Mouse (Mus musculus): ENCODE results near the gene Kmo. TPM values are rescaled to one million over a fixed set of nuclear protein-coding genes. Genes with fewer than 3 reads are reported as not detected.

The Kmo gene
- polyA plus RNA-seq, 1 experiment = not detected

DNA sequence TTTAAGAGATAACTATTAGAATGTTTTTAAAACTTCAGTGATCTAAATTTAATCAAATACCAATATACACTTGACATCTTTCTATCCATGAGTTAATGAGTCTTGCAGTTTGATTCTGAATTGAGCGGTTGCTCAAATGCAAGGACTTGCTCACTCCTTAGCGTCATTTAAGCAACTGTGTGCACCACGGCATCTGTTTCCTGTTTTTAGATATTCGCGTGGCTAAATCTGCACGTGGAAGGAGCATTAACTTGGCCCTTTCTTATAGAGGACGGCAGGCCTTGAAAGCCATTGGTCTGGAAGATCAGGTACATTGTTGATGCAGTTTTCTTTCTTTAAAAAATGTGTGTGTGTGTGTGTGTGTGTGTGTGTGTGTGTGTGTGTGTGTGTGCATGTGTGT lies 17.5 kb downstream of the Kmo start:
- TF ChIP-seq POLR2A (IDR thresholded peaks at IDR 0.05; ENCODE audit: insufficient read depth, low read length) (no peak), EP300 (IDR thresholded peaks at IDR 0.05; ENCODE audit: insufficient read depth, low read depth, low read length) (no peak), CTCF (IDR thresholded peaks at IDR 0.05; ENCODE audit: low read depth, low read length) (no peak)
- no peaks in the 10 kb centered on the region for H3K4me1 ChIP-seq (ENCODE audit: control insufficient read depth, insufficient read depth, low read length)
- no peaks in the 10 kb centered on the region for H3K27me3 ChIP-seq (ENCODE audit: control insufficient read depth, insufficient read depth, low read length, poor library complexity, severe bottlenecking)

DNA sequence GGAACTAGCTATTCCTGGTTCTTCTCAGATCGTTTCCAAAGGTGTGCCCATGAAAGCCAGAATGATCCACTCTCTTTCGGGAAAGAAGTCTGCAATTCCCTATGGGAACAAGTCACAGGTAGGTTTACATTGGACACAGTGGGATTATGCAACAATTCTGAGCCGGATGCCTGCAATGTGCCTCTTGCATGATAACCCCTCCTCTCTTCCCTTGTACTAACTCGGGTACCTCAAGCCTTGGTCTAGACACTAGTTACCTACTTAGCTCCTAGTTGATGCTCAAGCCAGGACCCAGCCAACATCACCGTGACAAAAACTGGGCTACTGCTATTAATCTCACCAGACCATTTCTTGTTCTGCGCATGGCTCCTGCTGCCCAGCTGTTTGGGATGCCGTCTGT lies 18.9 kb downstream of the Kmo start:
- Histone ChIP-seq H3K4me1 (ENCODE audit: control insufficient read depth, insufficient read depth, low read length) (no peaks in the 10 kb centered on the region), H3K9me3 (replicated peaks; ENCODE audit: control insufficient read depth, insufficient read depth, low read length, poor library complexity, severe bottlenecking) (no peaks in the 10 kb centered on the region), H3K36me3 (ENCODE audit: control insufficient read depth, insufficient read depth, low read length, poor library complexity, severe bottlenecking) (no peaks in the 10 kb centered on the region), H3K9ac (ENCODE audit: low read depth, poor library complexity, severe bottlenecking) (no peak overlapping the region), H3K27me3 (ENCODE audit: control insufficient read depth, insufficient read depth, low read length, poor library complexity, severe bottlenecking) (no peaks in the 10 kb centered on the region), H3K4me3 (ENCODE audit: low read depth, low read length) (no peak overlapping the region), H3K27ac (ENCODE audit: insufficient read depth, low read length) (no peak overlapping the region)
- TF ChIP-seq CTCF (IDR thresholded peaks at IDR 0.05; ENCODE audit: low read depth, low read length) = no peak
- no peak for TF ChIP-seq POLR2A (IDR thresholded peaks at IDR 0.05; ENCODE audit: insufficient read depth, low read length)
- TF ChIP-seq EP300 (IDR thresholded peaks at IDR 0.05; ENCODE audit: insufficient read depth, low read depth, low read length) = no peak

More for the DNA sequence above, 17.5 kb downstream of the Kmo start:
- no peak overlapping the region for H3K4me3 ChIP-seq (ENCODE audit: low read depth, low read length)
- no peaks in the 10 kb centered on the region for H3K9me3 ChIP-seq (replicated peaks; ENCODE audit: control insufficient read depth, insufficient read depth, low read length, poor library complexity, severe bottlenecking)
- no peak overlapping the region for H3K9ac ChIP-seq (ENCODE audit: low read depth, poor library complexity, severe bottlenecking)
- no peaks in the 10 kb centered on the region for H3K36me3 ChIP-seq (ENCODE audit: control insufficient read depth, insufficient read depth, low read length, poor library complexity, severe bottlenecking)
- H3K27ac ChIP-seq (ENCODE audit: insufficient read depth, low read length) = no peak overlapping the region

DNA sequence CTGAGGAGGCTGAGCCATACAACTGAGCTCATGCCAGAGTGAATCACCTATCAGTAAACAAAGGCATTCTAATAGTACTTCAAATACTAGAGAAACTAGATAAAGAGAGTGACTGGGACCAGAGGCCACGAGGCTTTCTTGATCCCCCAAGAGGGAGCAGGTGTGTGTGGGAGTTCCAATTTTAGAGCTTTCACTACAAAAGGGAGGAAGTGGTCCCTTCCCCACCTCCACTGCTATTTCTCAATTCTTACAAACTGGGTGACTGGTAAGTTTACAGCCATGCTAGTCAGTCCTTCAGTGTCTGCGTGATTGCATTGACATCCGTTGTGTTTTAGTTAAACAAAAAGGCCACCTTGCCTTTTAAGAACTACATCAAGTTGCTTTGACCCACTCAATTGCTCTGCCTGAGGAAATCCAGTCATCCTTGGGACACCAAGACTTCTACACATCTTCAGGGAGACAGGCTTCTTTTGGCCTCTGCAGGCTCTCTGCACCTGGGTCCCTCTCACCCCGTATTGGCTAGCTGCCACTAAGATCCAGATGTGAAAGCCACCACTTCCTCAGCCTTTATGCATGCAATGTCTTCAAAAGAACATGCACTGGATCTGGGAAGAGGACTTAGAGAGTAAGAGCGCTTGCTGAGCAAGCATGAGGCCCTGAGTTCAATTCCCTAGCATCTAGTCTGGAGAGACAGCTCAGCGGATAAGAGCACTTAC lies 20.4 kb downstream of the Kmo start:
- H3K9ac ChIP-seq (ENCODE audit: low read depth, poor library complexity, severe bottlenecking) = no peak overlapping the region
- no peaks in the 10 kb centered on the region for H3K9me3 ChIP-seq (replicated peaks; ENCODE audit: control insufficient read depth, insufficient read depth, low read length, poor library complexity, severe bottlenecking)
- no peaks in the 10 kb centered on the region for H3K36me3 ChIP-seq (ENCODE audit: control insufficient read depth, insufficient read depth, low read length, poor library complexity, severe bottlenecking)
- H3K27me3 ChIP-seq (ENCODE audit: control insufficient read depth, insufficient read depth, low read length, poor library complexity, severe bottlenecking) = no peaks in the 10 kb centered on the region
- H3K4me1 ChIP-seq (ENCODE audit: control insufficient read depth, insufficient read depth, low read length) = no peaks in the 10 kb centered on the region
- TF ChIP-seq EP300 (IDR thresholded peaks at IDR 0.05; ENCODE audit: insufficient read depth, low read depth, low read length) = no peak
- no peak for TF ChIP-seq POLR2A (IDR thresholded peaks at IDR 0.05; ENCODE audit: insufficient read depth, low read length)
- TF ChIP-seq CTCF (IDR thresholded peaks at IDR 0.05; ENCODE audit: low read depth, low read length) = no peak
- no peak overlapping the region for H3K4me3 ChIP-seq (ENCODE audit: low read depth, low read length)
- no peak overlapping the region for H3K27ac ChIP-seq (ENCODE audit: insufficient read depth, low read length)

DNA sequence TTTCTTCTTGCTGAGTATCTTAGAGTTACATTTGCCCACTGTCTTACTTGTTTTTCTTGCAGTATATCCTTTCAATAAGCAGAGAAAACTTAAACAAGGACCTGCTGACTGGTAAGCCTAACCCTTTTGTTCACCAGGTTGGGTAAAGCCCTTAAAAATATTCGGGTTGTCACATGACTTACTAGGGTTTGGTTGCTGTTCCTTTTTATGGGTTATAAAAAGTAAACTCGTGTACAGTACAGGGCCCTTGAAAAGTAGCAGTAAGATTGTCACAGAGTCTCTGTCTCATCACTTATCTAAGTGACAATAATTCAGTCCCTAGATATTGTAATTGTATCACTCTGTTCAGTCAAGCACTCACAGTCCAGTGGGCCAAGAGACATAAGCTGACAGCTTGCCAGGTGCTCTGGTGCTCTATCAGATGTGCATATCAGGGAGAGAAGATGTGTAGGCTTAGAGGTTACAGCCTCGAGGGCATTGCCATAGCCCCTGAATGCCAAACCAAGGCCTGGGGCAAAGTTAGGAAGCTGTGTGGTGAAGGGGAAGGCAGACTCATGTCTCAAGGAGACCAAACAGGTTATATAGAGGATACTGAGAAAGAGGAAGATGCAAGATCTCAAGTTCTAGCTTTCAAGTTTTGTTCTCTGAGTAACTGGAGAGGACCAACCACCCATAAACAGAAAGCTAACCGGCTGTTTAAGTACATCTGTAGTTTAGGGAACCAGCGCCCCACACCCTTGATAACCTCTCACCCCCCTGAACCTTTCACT lies 23.5 kb downstream of the Kmo start:
- TF ChIP-seq EP300 (IDR thresholded peaks at IDR 0.05; ENCODE audit: insufficient read depth, low read depth, low read length) (no peak), POLR2A (IDR thresholded peaks at IDR 0.05; ENCODE audit: insufficient read depth, low read length) (no peak), CTCF (IDR thresholded peaks at IDR 0.05; ENCODE audit: low read depth, low read length) (no peak)
- no peak overlapping the region for H3K27ac ChIP-seq (ENCODE audit: insufficient read depth, low read length)
- no peaks in the 10 kb centered on the region for H3K27me3 ChIP-seq (ENCODE audit: control insufficient read depth, insufficient read depth, low read length, poor library complexity, severe bottlenecking)
- no peak overlapping the region for H3K4me3 ChIP-seq (ENCODE audit: low read depth, low read length)
- H3K36me3 ChIP-seq (ENCODE audit: control insufficient read depth, insufficient read depth, low read length, poor library complexity, severe bottlenecking) = no peaks in the 10 kb centered on the region
- H3K9ac ChIP-seq (ENCODE audit: low read depth, poor library complexity, severe bottlenecking) = no peak overlapping the region
- H3K9me3 ChIP-seq (replicated peaks; ENCODE audit: control insufficient read depth, insufficient read depth, low read length, poor library complexity, severe bottlenecking) = no peaks in the 10 kb centered on the region
- no peaks in the 10 kb centered on the region for H3K4me1 ChIP-seq (ENCODE audit: control insufficient read depth, insufficient read depth, low read length)

DNA sequence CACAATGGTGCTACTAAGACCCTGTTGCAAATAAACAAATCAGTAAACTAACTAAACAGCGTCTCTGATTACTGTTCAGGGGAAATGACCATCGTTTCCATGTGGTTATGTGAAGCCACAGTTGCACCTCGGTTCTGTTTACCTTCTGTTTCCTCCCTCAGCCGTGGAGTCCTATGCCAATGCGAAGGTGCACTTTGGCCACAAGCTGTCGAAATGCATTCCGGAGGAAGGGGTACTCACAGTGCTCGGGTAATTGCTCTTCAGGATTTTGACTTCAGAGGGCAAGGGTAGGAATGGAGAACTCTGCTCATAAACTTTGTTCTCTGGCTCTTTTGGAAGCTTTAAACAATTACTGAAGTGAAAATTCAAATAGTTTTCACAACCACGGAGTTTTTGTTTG lies 26.8 kb downstream of the Kmo start:
- no peaks in the 10 kb centered on the region for H3K4me1 ChIP-seq (ENCODE audit: control insufficient read depth, insufficient read depth, low read length)
- no peak overlapping the region for H3K4me3 ChIP-seq (ENCODE audit: low read depth, low read length)
- no peaks in the 10 kb centered on the region for H3K9me3 ChIP-seq (replicated peaks; ENCODE audit: control insufficient read depth, insufficient read depth, low read length, poor library complexity, severe bottlenecking)
- no peak overlapping the region for H3K9ac ChIP-seq (ENCODE audit: low read depth, poor library complexity, severe bottlenecking)
- no peak overlapping the region for H3K27ac ChIP-seq (ENCODE audit: insufficient read depth, low read length)
- no peak for TF ChIP-seq POLR2A (IDR thresholded peaks at IDR 0.05; ENCODE audit: insufficient read depth, low read length)
- H3K27me3 ChIP-seq (ENCODE audit: control insufficient read depth, insufficient read depth, low read length, poor library complexity, severe bottlenecking) = no peaks in the 10 kb centered on the region
- no peaks in the 10 kb centered on the region for H3K36me3 ChIP-seq (ENCODE audit: control insufficient read depth, insufficient read depth, low read length, poor library complexity, severe bottlenecking)

DNA sequence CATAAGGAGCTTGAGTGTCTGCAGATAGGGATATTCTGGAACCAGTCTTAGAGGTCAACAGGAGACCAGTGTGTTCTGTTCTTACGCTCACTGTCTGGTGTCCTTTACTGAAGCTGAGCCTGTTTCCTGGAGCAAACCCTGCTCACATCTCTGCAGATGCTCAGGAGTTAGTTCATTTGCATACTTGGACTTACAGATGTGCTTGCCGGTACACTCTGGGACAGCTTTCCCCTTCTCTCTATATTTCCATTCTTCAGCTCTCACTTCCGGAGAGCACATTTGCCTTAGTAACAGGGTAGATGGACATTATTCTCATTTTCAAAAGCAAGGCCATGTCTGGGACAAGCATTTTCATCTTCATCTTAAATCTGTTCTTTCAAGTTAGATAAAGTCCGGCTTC lies 28.4 kb downstream of the Kmo start:
- Histone ChIP-seq H3K4me1 (ENCODE audit: control insufficient read depth, insufficient read depth, low read length) (no peaks in the 10 kb centered on the region), H3K27me3 (ENCODE audit: control insufficient read depth, insufficient read depth, low read length, poor library complexity, severe bottlenecking) (no peaks in the 10 kb centered on the region), H3K9ac (ENCODE audit: low read depth, poor library complexity, severe bottlenecking) (no peak overlapping the region), H3K9me3 (replicated peaks; ENCODE audit: control insufficient read depth, insufficient read depth, low read length, poor library complexity, severe bottlenecking) (no peaks in the 10 kb centered on the region), H3K36me3 (ENCODE audit: control insufficient read depth, insufficient read depth, low read length, poor library complexity, severe bottlenecking) (no peaks in the 10 kb centered on the region), H3K27ac (ENCODE audit: insufficient read depth, low read length) (no peak overlapping the region), H3K4me3 (ENCODE audit: low read depth, low read length) (no peak overlapping the region)
- TF ChIP-seq CTCF (IDR thresholded peaks at IDR 0.05; ENCODE audit: low read depth, low read length) = no peak
- no peak for TF ChIP-seq EP300 (IDR thresholded peaks at IDR 0.05; ENCODE audit: insufficient read depth, low read depth, low read length)
- no peak for TF ChIP-seq POLR2A (IDR thresholded peaks at IDR 0.05; ENCODE audit: insufficient read depth, low read length)

Data from ES-Bruce4 (cell line).